Mouse (Mus musculus) testis, adult 2 months (tissue): Measurements from ENCODE around the gene Man2a2.

Experiments used
- CTCF ChIP-seq: fragments of 200-500 bp; IDR thresholded peaks from 2 replicates; pipeline ENCODE4 v1.5.1; 2012; ENCODE audit warnings: low read depth, mild to moderate bottlenecking, inconsistent platforms, low read length, moderate library complexity; ENCODE audit not compliant: control insufficient read depth, insufficient read depth, insufficient replicate concordance
- POLR2A ChIP-seq: fragments of 200-500 bp; IDR thresholded peaks from 2 replicates; pipeline ENCODE4 v1.6.1; 2012; ENCODE audit warnings: low read depth, mild to moderate bottlenecking, inconsistent platforms, low read length, moderate library complexity; ENCODE audit not compliant: control insufficient read depth

DNA sequence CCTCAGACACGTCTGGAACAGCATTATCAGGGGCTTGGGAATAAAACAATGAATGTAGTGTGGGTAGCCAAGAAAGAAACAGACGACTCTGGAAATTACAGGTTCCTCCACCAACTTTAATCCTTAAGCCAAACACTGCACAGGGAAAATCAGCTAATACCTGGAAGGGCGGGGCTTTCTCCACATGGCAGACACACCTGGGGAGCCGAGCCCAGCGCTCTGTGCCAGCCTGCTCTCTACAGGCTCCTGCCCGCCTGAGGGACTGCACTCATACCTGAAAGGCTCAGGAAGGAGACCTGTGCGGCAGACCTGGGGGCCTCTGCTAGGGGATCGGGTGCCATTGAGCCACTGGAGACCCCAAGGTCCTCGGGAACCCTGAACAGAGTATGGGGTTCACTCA is 36.5 kb upstream of the Man2a2 start:
- TF ChIP-seq POLR2A (no peak), CTCF (no peak)
